ENCODE assay signal across 18 mouse cellular contexts in the genomic region with DNA sequence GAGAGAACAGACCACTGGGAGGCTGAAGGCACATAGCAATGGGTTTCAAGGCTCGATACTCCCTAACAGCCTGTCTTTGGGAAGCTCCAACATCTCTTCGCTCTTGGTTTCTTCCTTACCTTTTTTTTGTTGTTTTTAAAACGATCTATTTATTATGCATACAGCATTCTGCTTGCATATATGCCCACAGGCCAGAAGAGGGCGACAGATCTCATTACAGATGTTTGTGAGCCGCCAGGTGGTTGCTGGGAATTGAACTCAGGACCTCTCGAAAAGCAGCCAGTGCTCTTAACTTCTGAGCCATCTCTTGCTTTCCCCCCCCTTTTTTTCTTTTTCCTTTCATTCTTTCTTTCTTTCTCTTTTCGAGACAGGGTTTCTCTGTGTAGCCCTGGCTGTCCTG. TPM values are rescaled to one million over a fixed set of nuclear protein-coding genes. Genes with fewer than 3 reads are reported as not detected.
DNase-seq lines count a peak whose midpoint lies in the region; ATAC-seq and TF ChIP-seq lines count a peak whose summit lies in the region.
"Had no signal": no experiment of that assay in that cellular context is flagged by ENCODE, and none has a peak within 500 bp of the region (broad histone marks: within the 10 kb centered on the region; RNA-seq: fewer than 3 reads in every experiment).

No protein-coding gene starts in this region.

- H3K79me2 ChIP-seq in heart, adult 2 months (replicated peaks; ENCODE audit: control insufficient read depth, insufficient read depth, low read length) = no peaks in the 10 kb centered on the region

- H3K4me1 ChIP-seq in heart, adult 2 months (ENCODE audit: control insufficient read depth, insufficient read depth, low read length) = no peaks in the 10 kb centered on the region
- no peaks in the 10 kb centered on the region for H3K4me1 ChIP-seq in lung, embryonic 14.5 days (ENCODE audit: insufficient read depth)
- H3K4me1 ChIP-seq in stomach, embryonic 15.5 days = peaks cover 19% of the 10 kb centered on the region; the same call in 1 of the 2 replicates
- H3K4me1 ChIP-seq in hindbrain, embryonic 14.5 days (replicated peaks; ENCODE audit: control insufficient read depth, insufficient read depth, low read length) = 0 out of 2 replicates have a peak, but pooled peaks cover 2% of the 10 kb centered on the region
- H3K4me1 ChIP-seq in neural tube, embryonic 15.5 days = peaks cover 12% of the 10 kb centered on the region
- H3K4me1 ChIP-seq: heart, embryonic 15.5 days had no signal

- H3K4me2 ChIP-seq in lung, embryonic 14.5 days = no peak overlapping the region
- no peak overlapping the region for H3K4me2 ChIP-seq in stomach, embryonic 15.5 days
- no peak overlapping the region for H3K4me2 ChIP-seq in hindbrain, embryonic 14.5 days (replicated peaks)
- no peak overlapping the region for H3K4me2 ChIP-seq in neural tube, embryonic 15.5 days
- H3K4me2 ChIP-seq: heart, embryonic 15.5 days; hindbrain, embryonic 15.5 days; limb, embryonic 13.5 days; midbrain, embryonic 13.5 days; neural tube, embryonic 12.5 days had no signal

- H3K27ac ChIP-seq in heart, adult 2 months = no peak overlapping the region
- H3K27ac ChIP-seq in lung, embryonic 14.5 days (ENCODE audit: low read depth) = no peak overlapping the region
- H3K27ac ChIP-seq in stomach, embryonic 15.5 days = peak overlapping the region; percentile 55; the same call in 1 of the 2 replicates
- no peak overlapping the region for H3K27ac ChIP-seq in hindbrain, embryonic 14.5 days
- H3K27ac ChIP-seq in neural tube, embryonic 15.5 days (replicated peaks) = no peak overlapping the region
- H3K27ac ChIP-seq: heart, embryonic 15.5 days; hindbrain, embryonic 15.5 days; limb, embryonic 13.5 days; midbrain, embryonic 13.5 days; neural tube, embryonic 12.5 days had no signal

- H3K27me3 ChIP-seq in heart, adult 2 months (ENCODE audit: control insufficient read depth, insufficient read depth, low read length) = no peaks in the 10 kb centered on the region; the same call in 1 of the 2 replicates
- peaks cover 46% of the 10 kb centered on the region for H3K27me3 ChIP-seq in lung, embryonic 14.5 days (ENCODE audit: insufficient read depth, low read length)
- H3K27me3 ChIP-seq in stomach, embryonic 15.5 days (replicated peaks) = peaks cover 13% of the 10 kb centered on the region
- H3K27me3 ChIP-seq in hindbrain, embryonic 14.5 days (ENCODE audit: control insufficient read depth, insufficient read depth, low read length) = peaks cover 38% of the 10 kb centered on the region
- H3K27me3 ChIP-seq in neural tube, embryonic 15.5 days (replicated peaks) = peaks cover 35% of the 10 kb centered on the region

- 61% methylated on average over 7 of the region's 7 CpGs for whole genome bisulfite sequencing in heart, adult 2 months
- 56% methylated on average over 7 of the region's 7 CpGs for WGBS in lung, embryonic 14.5 days
- WGBS in stomach, embryonic 15.5 days = 64% methylated on average over 7 of the region's 7 CpGs
- 63% methylated on average over 7 of the region's 7 CpGs for WGBS in hindbrain, embryonic 14.5 days
- WGBS in neural tube, embryonic 15.5 days = 73% methylated on average over 7 of the region's 7 CpGs

- intact Hi-C loops in heart, adult 2 months (cut with DNase I) = no loop called here
- intact Hi-C loops in heart, postnatal 25 days (cut with DNase I) = no loop called here

- TF ChIP-seq EP300 in heart, adult 2 months (IDR thresholded peaks at IDR 0.05; ENCODE audit: insufficient read depth, low read depth, low read length) = no peak

- ATAC-seq in lung, embryonic 14.5 days (ENCODE audit: insufficient read depth) = no peak
- ATAC-seq in stomach, embryonic 15.5 days (ENCODE audit: insufficient read depth, low FRiP score, low read depth) = no peak
- ATAC-seq in hindbrain, embryonic 14.5 days (ENCODE audit: low FRiP score) = no peak
- ATAC-seq in neural tube, embryonic 15.5 days (ENCODE audit: low FRiP score) = no peak
- ATAC-seq: forebrain, embryonic 14.5 days; midbrain, embryonic 13.5 days had no signal

- H3K9ac ChIP-seq in heart, adult 2 months (ENCODE audit: low read depth, low read length) = no peak overlapping the region
- H3K9ac ChIP-seq in lung, embryonic 14.5 days = no peak overlapping the region
- H3K9ac ChIP-seq in stomach, embryonic 15.5 days = no peak overlapping the region
- no peak overlapping the region for H3K9ac ChIP-seq in hindbrain, embryonic 14.5 days
- H3K9ac ChIP-seq in neural tube, embryonic 15.5 days (replicated peaks) = no peak overlapping the region
- H3K9ac ChIP-seq: heart, embryonic 15.5 days; hindbrain, embryonic 15.5 days; limb, embryonic 13.5 days; midbrain, embryonic 13.5 days; neural tube, embryonic 12.5 days had no signal

- H3K36me3 ChIP-seq in heart, adult 2 months (ENCODE audit: control insufficient read depth, insufficient read depth, low read length) = no peaks in the 10 kb centered on the region
- H3K36me3 ChIP-seq in lung, embryonic 14.5 days (ENCODE audit: insufficient read depth) = no peaks in the 10 kb centered on the region
- H3K36me3 ChIP-seq in stomach, embryonic 15.5 days = no peaks in the 10 kb centered on the region
- H3K36me3 ChIP-seq in hindbrain, embryonic 14.5 days (replicated peaks; ENCODE audit: control insufficient read depth, insufficient read depth) = no peaks in the 10 kb centered on the region
- H3K36me3 ChIP-seq in neural tube, embryonic 15.5 days = no peaks in the 10 kb centered on the region
- H3K36me3 ChIP-seq: heart, embryonic 15.5 days; hindbrain, embryonic 15.5 days; limb, embryonic 13.5 days; midbrain, embryonic 13.5 days; neural tube, embryonic 12.5 days had no signal

- H3K4me3 ChIP-seq in heart, adult 2 months = no peak overlapping the region
- H3K4me3 ChIP-seq in lung, embryonic 14.5 days (ENCODE audit: low read depth, low read length) = no peak overlapping the region
- no peak overlapping the region for H3K4me3 ChIP-seq in stomach, embryonic 15.5 days (replicated peaks)
- H3K4me3 ChIP-seq in hindbrain, embryonic 14.5 days (replicated peaks; ENCODE audit: low read length) = no peak overlapping the region
- H3K4me3 ChIP-seq in neural tube, embryonic 15.5 days (replicated peaks) = no peak overlapping the region
- H3K4me3 ChIP-seq: heart, embryonic 15.5 days; hindbrain, embryonic 15.5 days; limb, embryonic 13.5 days; midbrain, embryonic 13.5 days; neural tube, embryonic 12.5 days had no signal

- no peak for DNase-seq in heart, adult 2 months
- DNase-seq in heart, postnatal 25 days (ENCODE audit: low spot score) = no peak
- DNase-seq in lung, embryonic 14.5 days = peak; percentile 25
- no peak for DNase-seq in lung, postnatal 4 days
- peak; percentile 24 for DNase-seq in NIH3T3 (ENCODE audit: low read depth)
- DNase-seq in hindbrain, embryonic 14.5 days (ENCODE audit: low spot score) = no peak
- DNase-seq: cerebellum, postnatal 10 days; gastrocnemius, postnatal 36 days; kidney, postnatal 10 days; lung, postnatal 14 days had no signal

- no peaks in the 10 kb centered on the region for H3K9me3 ChIP-seq in lung, embryonic 14.5 days (ENCODE audit: low read depth, low read length)
- no peaks in the 10 kb centered on the region for H3K9me3 ChIP-seq in stomach, embryonic 15.5 days
- no peaks in the 10 kb centered on the region for H3K9me3 ChIP-seq in hindbrain, embryonic 14.5 days (ENCODE audit: control insufficient read depth, low read length)
- no peaks in the 10 kb centered on the region for H3K9me3 ChIP-seq in neural tube, embryonic 15.5 days (replicated peaks)
- H3K9me3 ChIP-seq: heart, embryonic 15.5 days; hindbrain, embryonic 15.5 days; limb, embryonic 13.5 days; midbrain, embryonic 13.5 days; neural tube, embryonic 12.5 days had no signal

- TF ChIP-seq POLR2A in heart, adult 2 months (IDR thresholded peaks at IDR 0.05; ENCODE audit: insufficient read depth, low read depth, low read length) = no peak

- peak; percentile 52 for TF ChIP-seq CTCF in heart, adult 2 months (IDR thresholded peaks at IDR 0.05)
- peak; percentile 46 for TF ChIP-seq CTCF in lung, embryonic 14.5 days (IDR thresholded peaks at IDR 0.05; ENCODE audit: low read depth)

RNA-seq across cellular contexts. Expression of gene C1qa, which starts 0.6 kb away (rescaled TPM):
- total RNA-seq in heart, adult 2 months (2021) = 10 to 100 TPM; 49.3 to 51.0 TPM
- 46.8 and 50.2 TPM in 2 replicates for polyA plus RNA-seq in heart, adult 2 months (2012; rRNA removed)
- 10 to 100 TPM; 46.0 to 46.8 TPM for total RNA-seq in heart, postnatal 25 days (2021)
- polyA plus RNA-seq in lung, embryonic 14.5 days (2014; fragmentation: Nextera tagmentation; extraction: Ambion mirVana) = 26.2 and 29.6 TPM in 2 replicates
- 54.3 and 70.7 TPM in 2 replicates for polyA plus RNA-seq in stomach, embryonic 15.5 days (2015; fragmentation: Nextera tagmentation; extraction: Ambion mirVana)
- 29.9 and 33.4 TPM in 2 replicates for polyA plus RNA-seq in hindbrain, embryonic 14.5 days (2014; fragmentation: Nextera tagmentation; extraction: Ambion mirVana)
- 33.7 and 40.5 TPM in 2 replicates for polyA plus RNA-seq in neural tube, embryonic 15.5 days (2015; fragmentation: Nextera tagmentation; extraction: Ambion mirVana)

RNA-seq across cellular contexts. Expression of gene C1qc, which starts 6.3 kb away (rescaled TPM):
- 10 to 100 TPM; 39.6 to 41.5 TPM for total RNA-seq in heart, adult 2 months (2021)
- 57.0 and 63.2 TPM in 2 replicates for polyA plus RNA-seq in heart, adult 2 months (2012; rRNA removed)
- 10 to 100 TPM; 35.2 to 41.2 TPM for total RNA-seq in heart, postnatal 25 days (2021)
- 27.3 TPM in 2 replicates for polyA plus RNA-seq in lung, embryonic 14.5 days (2014; fragmentation: Nextera tagmentation; extraction: Ambion mirVana)
- 34.2 and 37.5 TPM in 2 replicates for polyA plus RNA-seq in stomach, embryonic 15.5 days (2015; fragmentation: Nextera tagmentation; extraction: Ambion mirVana)
- 29.5 and 30.5 TPM in 2 replicates for polyA plus RNA-seq in hindbrain, embryonic 14.5 days (2014; fragmentation: Nextera tagmentation; extraction: Ambion mirVana)
- polyA plus RNA-seq in neural tube, embryonic 15.5 days (2015; fragmentation: Nextera tagmentation; extraction: Ambion mirVana) = 28.4 and 29.0 TPM in 2 replicates

RNA-seq across cellular contexts. Expression of gene C1qb, which starts 13.2 kb away (rescaled TPM):
- 10 to 100 TPM; 52.8 to 54.8 TPM for total RNA-seq in heart, adult 2 months (2021)
- 70.8 and 74.0 TPM in 2 replicates for polyA plus RNA-seq in heart, adult 2 months (2012; rRNA removed)
- total RNA-seq in heart, postnatal 25 days (2021) = 10 to 100 TPM; 47.0 to 48.4 TPM
- 46.0 and 53.0 TPM in 2 replicates for polyA plus RNA-seq in lung, embryonic 14.5 days (2014; fragmentation: Nextera tagmentation; extraction: Ambion mirVana)
- 62.4 and 62.8 TPM in 2 replicates for polyA plus RNA-seq in stomach, embryonic 15.5 days (2015; fragmentation: Nextera tagmentation; extraction: Ambion mirVana)
- polyA plus RNA-seq in hindbrain, embryonic 14.5 days (2014; fragmentation: Nextera tagmentation; extraction: Ambion mirVana) = 48.6 and 52.3 TPM in 2 replicates
- polyA plus RNA-seq in neural tube, embryonic 15.5 days (2015; fragmentation: Nextera tagmentation; extraction: Ambion mirVana) = 62.0 and 62.4 TPM in 2 replicates

RNA-seq across cellular contexts. Expression of gene Epha8, which starts 57.5 kb away (rescaled TPM):
- total RNA-seq in heart, adult 2 months (2021) = not detected
- 0.08 TPM in 1 of 2 replicates, not detected in the other for polyA plus RNA-seq in heart, adult 2 months (2012; rRNA removed)
- total RNA-seq in heart, postnatal 25 days (2021) = not detected
- 0.62 TPM in 2 replicates for polyA plus RNA-seq in lung, embryonic 14.5 days (2014; fragmentation: Nextera tagmentation; extraction: Ambion mirVana)
- 0.95 and 1.0 TPM in 2 replicates for polyA plus RNA-seq in stomach, embryonic 15.5 days (2015; fragmentation: Nextera tagmentation; extraction: Ambion mirVana)
- 13.8 and 15.5 TPM in 2 replicates for polyA plus RNA-seq in hindbrain, embryonic 14.5 days (2014; fragmentation: Nextera tagmentation; extraction: Ambion mirVana)
- 9.6 and 13.9 TPM in 2 replicates for polyA plus RNA-seq in neural tube, embryonic 15.5 days (2015; fragmentation: Nextera tagmentation; extraction: Ambion mirVana)
- total RNA-seq: gastrocnemius, postnatal 36 days had no signal

Comparison
In these comparisons a context has a peak if more than half of its experiments do, and no peak if none do; other contexts are left out.
1. DNase-seq: peak in lung, embryonic 14.5 days (single experiment) and NIH3T3 (single experiment); none in heart, adult 2 months (0 of 2), heart, postnatal 25 days (single experiment), lung, postnatal 4 days (0 of 2) and hindbrain, embryonic 14.5 days (single experiment).